Mouse (Mus musculus) A20 (cell line): ENCODE measurements around the gene Gm13694.

Experiments
- DNase-seq: peaks from one replicate; pipeline ENCODE4 v3.0.0-alpha.2; 2011; ENCODE audit warnings: low read depth, low spot score

The Gm13694 gene

DNA sequence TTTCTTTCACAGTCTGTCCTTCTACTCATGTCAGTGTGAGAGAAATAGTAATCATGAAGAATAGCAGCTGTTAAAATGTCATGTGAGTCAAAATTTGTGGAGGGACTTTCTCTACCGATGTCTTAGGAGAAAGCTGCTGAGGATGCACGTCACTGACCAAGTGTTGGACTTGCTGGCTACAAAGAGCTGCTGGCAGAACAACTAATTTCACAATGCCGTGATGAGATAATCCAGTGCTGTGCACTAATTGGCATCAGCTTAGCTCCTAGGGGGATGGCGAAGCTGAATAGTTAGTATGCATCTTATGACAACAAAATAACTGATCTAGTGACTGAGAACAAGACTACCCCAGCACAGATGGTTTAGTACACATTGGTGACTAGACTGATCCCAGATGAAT is 46.5 kb downstream of the Gm13694 start:
- no peak for DNase-seq
